Mouse (Mus musculus): ENCODE data around the gene Haus8. TPM values are rescaled to one million over a fixed set of nuclear protein-coding genes. Genes with fewer than 3 reads are reported as not detected.
"Not testable (repeated sequence)": the region's sequence is repeated elsewhere in the genome, so short reads cannot be mapped to it uniquely, and the experiment has no call there.

Gene Haus8
- polyA plus RNA-seq (2014; fragmentation: Nextera tagmentation; extraction: Ambion mirVana): 63.6 and 67.6 TPM in 2 replicates

GRCm38 (mm10) chr8:71272286-71273150, at the start of gene Haus8, which contains the start of gene Myo9b:
Haus8 (minus strand) TSS chr8:71272934.
Myo9b (plus strand) TSS chr8:71272714.
- H3K9ac ChIP-seq (ENCODE audit: low read length): peak within 1 kb of the TSS; percentile 71

GRCm38 (mm10) chr8:71319760-71320159, 47.0 kb upstream of the Haus8 start:
- H3K4me2 ChIP-seq (ENCODE audit: low read depth); DNase-seq (ENCODE audit: low spot score); H3K9me3 ChIP-seq (ENCODE audit: control insufficient read depth, low read length); H3K4me3 ChIP-seq (ENCODE audit: low read depth, low read length); H3K9ac ChIP-seq (ENCODE audit: low read length); ATAC-seq (ENCODE audit: insufficient read depth, low FRiP score, low TSS enrichment); H3K36me3 ChIP-seq (ENCODE audit: control insufficient read depth, insufficient read depth, low read length); H3K4me1 ChIP-seq (ENCODE audit: control insufficient read depth, insufficient read depth, low read length); H3K27ac ChIP-seq (ENCODE audit: low read depth, low read length); H3K27me3 ChIP-seq (ENCODE audit: control insufficient read depth, insufficient read depth, low read length): not testable (repeated sequence)
- WGBS: 84% methylated on average over 2 of the region's 2 CpGs

More at GRCm38 (mm10) chr8:71272286-71273150, at the start of gene Haus8, which contains the start of gene Myo9b:
- no peaks in the 10 kb centered on the region for H3K36me3 ChIP-seq (ENCODE audit: control insufficient read depth, insufficient read depth, low read length)
- peak within 1 kb of the TSS; percentile 61 for H3K4me2 ChIP-seq (ENCODE audit: low read depth)
- ATAC-seq (ENCODE audit: insufficient read depth, low FRiP score, low TSS enrichment) (peak; percentile 98), DNase-seq (ENCODE audit: low spot score) (peak; percentile 97)
- H3K4me3 ChIP-seq (ENCODE audit: low read depth, low read length): peak within 1 kb of the TSS; percentile 85
- H3K4me1 ChIP-seq (ENCODE audit: control insufficient read depth, insufficient read depth, low read length): peaks cover 9% of the 10 kb centered on the region; the same call in 1 of the 2 replicates
- H3K9me3 ChIP-seq (ENCODE audit: control insufficient read depth, low read length): no peaks in the 10 kb centered on the region
- WGBS: under 1% methylated on average over 84 of the region's 84 CpGs
- peak within 1 kb of the TSS; percentile 51 for H3K27ac ChIP-seq (ENCODE audit: low read depth, low read length)
- no peaks in the 10 kb centered on the region for H3K27me3 ChIP-seq (ENCODE audit: control insufficient read depth, insufficient read depth, low read length)

GRCm38 (mm10) chr8:71318610-71319009, 45.9 kb upstream of the Haus8 start:
- not testable (repeated sequence) for H3K9ac ChIP-seq (ENCODE audit: low read length); ATAC-seq (ENCODE audit: insufficient read depth, low FRiP score, low TSS enrichment); H3K4me2 ChIP-seq (ENCODE audit: low read depth); H3K36me3 ChIP-seq (ENCODE audit: control insufficient read depth, insufficient read depth, low read length); H3K27ac ChIP-seq (ENCODE audit: low read depth, low read length); DNase-seq (ENCODE audit: low spot score); H3K9me3 ChIP-seq (ENCODE audit: control insufficient read depth, low read length); H3K4me1 ChIP-seq (ENCODE audit: control insufficient read depth, insufficient read depth, low read length); H3K27me3 ChIP-seq (ENCODE audit: control insufficient read depth, insufficient read depth, low read length); H3K4me3 ChIP-seq (ENCODE audit: low read depth, low read length)
- 90% methylated on average over 5 of the region's 5 CpGs for WGBS

GRCm38 (mm10) chr8:71316486-71317031, 43.8 kb upstream of the Haus8 start:
- H3K27ac ChIP-seq (ENCODE audit: low read depth, low read length): no peak overlapping the region
- no peaks in the 10 kb centered on the region for H3K36me3 ChIP-seq (ENCODE audit: control insufficient read depth, insufficient read depth, low read length)
- H3K4me1 ChIP-seq (ENCODE audit: control insufficient read depth, insufficient read depth, low read length): no peaks in the 10 kb centered on the region
- DNase-seq (ENCODE audit: low spot score) (no peak), ATAC-seq (ENCODE audit: insufficient read depth, low FRiP score, low TSS enrichment) (no peak)
- H3K4me3 ChIP-seq (ENCODE audit: low read depth, low read length): no peak overlapping the region
- no peak overlapping the region for H3K4me2 ChIP-seq (ENCODE audit: low read depth)
- no peaks in the 10 kb centered on the region for H3K27me3 ChIP-seq (ENCODE audit: control insufficient read depth, insufficient read depth, low read length)
- no peaks in the 10 kb centered on the region for H3K9me3 ChIP-seq (ENCODE audit: control insufficient read depth, low read length)
- no peak overlapping the region for H3K9ac ChIP-seq (ENCODE audit: low read length)

GRCm38 (mm10) chr8:71315972-71316371, 43.2 kb upstream of the Haus8 start:
- Histone ChIP-seq H3K4me2 (ENCODE audit: low read depth) (no peak overlapping the region), H3K9me3 (ENCODE audit: control insufficient read depth, low read length) (no peaks in the 10 kb centered on the region), H3K4me1 (ENCODE audit: control insufficient read depth, insufficient read depth, low read length) (no peaks in the 10 kb centered on the region), H3K27ac (ENCODE audit: low read depth, low read length) (no peak overlapping the region), H3K9ac (ENCODE audit: low read length) (no peak overlapping the region), H3K36me3 (ENCODE audit: control insufficient read depth, insufficient read depth, low read length) (no peaks in the 10 kb centered on the region), H3K4me3 (ENCODE audit: low read depth, low read length) (no peak overlapping the region), H3K27me3 (ENCODE audit: control insufficient read depth, insufficient read depth, low read length) (no peaks in the 10 kb centered on the region)
- ATAC-seq (ENCODE audit: insufficient read depth, low FRiP score, low TSS enrichment) (no peak), DNase-seq (ENCODE audit: low spot score) (no peak)
- WGBS: 91% methylated on average over 5 of the region's 5 CpGs

GRCm38 (mm10) chr8:71313951-71314350, 41.2 kb upstream of the Haus8 start:
- WGBS: 88% methylated on average over 2 of the region's 2 CpGs
- no peak for ATAC-seq (ENCODE audit: insufficient read depth, low FRiP score, low TSS enrichment)
- H3K4me1 ChIP-seq (ENCODE audit: control insufficient read depth, insufficient read depth, low read length): no peaks in the 10 kb centered on the region
- no peak overlapping the region for H3K27ac ChIP-seq (ENCODE audit: low read depth, low read length)
- no peaks in the 10 kb centered on the region for H3K27me3 ChIP-seq (ENCODE audit: control insufficient read depth, insufficient read depth, low read length)
- H3K36me3 ChIP-seq (ENCODE audit: control insufficient read depth, insufficient read depth, low read length): no peaks in the 10 kb centered on the region
- no peak overlapping the region for H3K9ac ChIP-seq (ENCODE audit: low read length)
- H3K4me2 ChIP-seq (ENCODE audit: low read depth): no peak overlapping the region
- no peak for DNase-seq (ENCODE audit: low spot score)
- no peaks in the 10 kb centered on the region for H3K9me3 ChIP-seq (ENCODE audit: control insufficient read depth, low read length)
- H3K4me3 ChIP-seq (ENCODE audit: low read depth, low read length): no peak overlapping the region

GRCm38 (mm10) chr8:71312700-71313099, 40.0 kb upstream of the Haus8 start:
- Histone ChIP-seq H3K27ac (ENCODE audit: low read depth, low read length) (no peak overlapping the region), H3K4me3 (ENCODE audit: low read depth, low read length) (no peak overlapping the region), H3K4me2 (ENCODE audit: low read depth) (no peak overlapping the region), H3K9ac (ENCODE audit: low read length) (no peak overlapping the region), H3K9me3 (ENCODE audit: control insufficient read depth, low read length) (no peaks in the 10 kb centered on the region), H3K27me3 (ENCODE audit: control insufficient read depth, insufficient read depth, low read length) (no peaks in the 10 kb centered on the region), H3K4me1 (ENCODE audit: control insufficient read depth, insufficient read depth, low read length) (no peaks in the 10 kb centered on the region), H3K36me3 (ENCODE audit: control insufficient read depth, insufficient read depth, low read length) (no peaks in the 10 kb centered on the region)
- WGBS: 59% methylated on average over 1 of the region's 1 CpGs
- no peak for ATAC-seq (ENCODE audit: insufficient read depth, low FRiP score, low TSS enrichment)
- DNase-seq (ENCODE audit: low spot score): peak; percentile 19

- H3K4me2 ChIP-seq (ENCODE audit: low read depth): no peak overlapping the region
- H3K27ac ChIP-seq (ENCODE audit: low read depth, low read length): no peak overlapping the region
- ATAC-seq (ENCODE audit: insufficient read depth, low FRiP score, low TSS enrichment): no peak
- H3K4me3 ChIP-seq (ENCODE audit: low read depth, low read length): no peak overlapping the region
- H3K4me1 ChIP-seq (ENCODE audit: control insufficient read depth, insufficient read depth, low read length): no peaks in the 10 kb centered on the region
- no peak overlapping the region for H3K9ac ChIP-seq (ENCODE audit: low read length)
- no peaks in the 10 kb centered on the region for H3K27me3 ChIP-seq (ENCODE audit: control insufficient read depth, insufficient read depth, low read length)
- no peak for DNase-seq (ENCODE audit: low spot score)
- no peaks in the 10 kb centered on the region for H3K36me3 ChIP-seq (ENCODE audit: control insufficient read depth, insufficient read depth, low read length)
- 83% methylated on average over 6 of the region's 6 CpGs for WGBS
- H3K9me3 ChIP-seq (ENCODE audit: control insufficient read depth, low read length): no peaks in the 10 kb centered on the region
Observed at GRCm38 (mm10) chr8:71310446-71310845, 37.7 kb upstream of the Haus8 start.

GRCm38 (mm10) chr8:71307913-71308312, 35.2 kb upstream of the Haus8 start:
- Histone ChIP-seq H3K9ac (ENCODE audit: low read length) (no peak overlapping the region), H3K27me3 (ENCODE audit: control insufficient read depth, insufficient read depth, low read length) (no peaks in the 10 kb centered on the region), H3K27ac (ENCODE audit: low read depth, low read length) (no peak overlapping the region), H3K36me3 (ENCODE audit: control insufficient read depth, insufficient read depth, low read length) (no peaks in the 10 kb centered on the region), H3K9me3 (ENCODE audit: control insufficient read depth, low read length) (no peaks in the 10 kb centered on the region), H3K4me2 (ENCODE audit: low read depth) (no peak overlapping the region), H3K4me1 (ENCODE audit: control insufficient read depth, insufficient read depth, low read length) (no peaks in the 10 kb centered on the region), H3K4me3 (ENCODE audit: low read depth, low read length) (no peak overlapping the region)
- DNase-seq (ENCODE audit: low spot score): no peak
- WGBS: 91% methylated on average over 4 of the region's 4 CpGs
- no peak for ATAC-seq (ENCODE audit: insufficient read depth, low FRiP score, low TSS enrichment)

All from neural tube, embryonic 11.5 days (tissue).